16 mouse cellular contexts compared by ENCODE assay signal in the genomic region with DNA sequence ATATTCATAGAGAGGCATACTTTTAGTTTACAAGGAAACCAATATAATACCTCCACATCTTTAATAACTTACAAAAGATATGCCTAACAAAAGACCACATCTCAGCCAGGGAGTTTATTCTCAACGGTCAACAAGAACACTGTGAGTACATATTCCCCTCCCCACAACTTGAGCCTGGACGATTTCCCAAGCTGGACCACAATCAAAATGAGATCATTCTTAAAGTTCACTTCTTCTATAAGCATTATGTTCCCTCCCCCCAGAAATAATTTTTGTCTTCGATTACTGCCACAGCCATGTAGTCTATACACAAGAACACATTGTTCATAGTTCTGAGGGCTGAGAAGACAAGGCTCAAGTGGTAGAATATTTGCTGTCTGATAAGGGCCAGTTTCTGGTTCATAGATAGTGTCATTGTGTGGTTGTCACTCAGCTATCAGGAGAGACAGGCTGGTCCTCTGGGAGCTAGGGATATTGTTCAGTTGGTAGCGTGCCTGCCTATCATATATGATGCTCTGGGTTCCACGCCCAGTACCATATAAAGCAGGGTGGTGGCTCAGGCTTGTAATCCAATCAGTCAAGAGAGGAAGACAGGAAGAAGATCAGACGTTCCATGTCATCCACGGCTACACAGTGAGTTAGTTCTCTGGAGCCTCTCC.
A peak's percentile ranks its signal among the peaks of the same experiment; 100 is the strongest.
DNase-seq lines count a peak whose midpoint lies in the region; ATAC-seq and TF ChIP-seq lines count a peak whose summit lies in the region.
"Had no signal": no experiment of that assay in that cellular context is flagged by ENCODE, and none has a peak within 500 bp of the region (broad histone marks: within the 10 kb centered on the region; RNA-seq: fewer than 3 reads in every experiment).

No protein-coding gene starts in this region.

- no peaks in the 10 kb centered on the region for H3K9me3 ChIP-seq in heart, embryonic 11.5 days (replicated peaks; ENCODE audit: control insufficient read depth, low read length)
- no peaks in the 10 kb centered on the region for H3K9me3 ChIP-seq in stomach, embryonic 15.5 days
- H3K9me3 ChIP-seq in stomach, postnatal 0 days (ENCODE audit: control insufficient read depth, low read length): no peaks in the 10 kb centered on the region
- no peaks in the 10 kb centered on the region for H3K9me3 ChIP-seq in liver, embryonic 13.5 days (replicated peaks)
- no peaks in the 10 kb centered on the region for H3K9me3 ChIP-seq in kidney, embryonic 14.5 days (ENCODE audit: control insufficient read depth, low read length)
- H3K9me3 ChIP-seq: limb, embryonic 12.5 days had no signal

- peak; percentile 47 to 52 for DNase-seq in heart, postnatal 10 days
- DNase-seq in stomach, postnatal 0 days (ENCODE audit: low spot score): no peak
- peak; percentile 36 for DNase-seq in liver, embryonic 13.5 days
- DNase-seq in embryo, embryonic 9.5 days (ENCODE audit: extremely low spot score): no peak
- DNase-seq: cerebellum, postnatal 25 days; layer of hippocampus, postnatal 36 days; thymus, postnatal 36 days had no signal

- TF ChIP-seq CTCF in stomach, postnatal 0 days (IDR thresholded peaks at IDR 0.05; ENCODE audit: low read depth): no peak

- no peaks in the 10 kb centered on the region for H3K36me3 ChIP-seq in heart, embryonic 11.5 days (ENCODE audit: control insufficient read depth, insufficient read depth, low read length)
- H3K36me3 ChIP-seq in stomach, embryonic 15.5 days: no peaks in the 10 kb centered on the region
- no peaks in the 10 kb centered on the region for H3K36me3 ChIP-seq in stomach, postnatal 0 days (ENCODE audit: control insufficient read depth, insufficient read depth, low read length)
- H3K36me3 ChIP-seq in liver, embryonic 13.5 days: no peaks in the 10 kb centered on the region
- no peaks in the 10 kb centered on the region for H3K36me3 ChIP-seq in kidney, embryonic 14.5 days (ENCODE audit: control insufficient read depth, insufficient read depth, low read length)
- H3K36me3 ChIP-seq: limb, embryonic 12.5 days had no signal

- H3K4me1 ChIP-seq in heart, embryonic 11.5 days (ENCODE audit: control insufficient read depth, insufficient read depth, low read length): 0 out of 2 replicates have a peak, but pooled peaks cover 3% of the 10 kb centered on the region
- H3K4me1 ChIP-seq in stomach, embryonic 15.5 days: 0 out of 2 replicates have a peak, but pooled peaks cover 4% of the 10 kb centered on the region
- no peaks in the 10 kb centered on the region for H3K4me1 ChIP-seq in stomach, postnatal 0 days (replicated peaks; ENCODE audit: control insufficient read depth, insufficient read depth)
- peaks cover 14% of the 10 kb centered on the region for H3K4me1 ChIP-seq in liver, embryonic 13.5 days (replicated peaks)
- no peaks in the 10 kb centered on the region for H3K4me1 ChIP-seq in kidney, embryonic 14.5 days (ENCODE audit: control insufficient read depth, insufficient read depth, low read length)

- intact Hi-C loops in heart, postnatal 10 days (cut with DNase I): no loop called here

- H3K27ac ChIP-seq in heart, embryonic 11.5 days (ENCODE audit: low read depth, low read length): no peak overlapping the region
- H3K27ac ChIP-seq in stomach, embryonic 15.5 days: no peak overlapping the region
- H3K27ac ChIP-seq in stomach, postnatal 0 days (replicated peaks): no peak overlapping the region
- peak overlapping the region; percentile 29; the same call in 1 of the 2 replicates for H3K27ac ChIP-seq in liver, embryonic 13.5 days
- no peak overlapping the region for H3K27ac ChIP-seq in kidney, embryonic 14.5 days (ENCODE audit: low read depth, low read length)
- H3K27ac ChIP-seq: kidney, postnatal 0 days; limb, embryonic 12.5 days had no signal

- H3K9ac ChIP-seq in heart, embryonic 11.5 days (ENCODE audit: low read depth, low read length): no peak overlapping the region
- H3K9ac ChIP-seq in stomach, embryonic 15.5 days: no peak overlapping the region
- H3K9ac ChIP-seq in stomach, postnatal 0 days (ENCODE audit: low read length): no peak overlapping the region
- H3K9ac ChIP-seq in liver, embryonic 13.5 days: no peak overlapping the region
- H3K9ac ChIP-seq in kidney, embryonic 14.5 days (ENCODE audit: low read depth, low read length): no peak overlapping the region
- H3K9ac ChIP-seq: limb, embryonic 12.5 days had no signal

- H3K4me3 ChIP-seq in heart, embryonic 11.5 days (ENCODE audit: low read depth, low read length): no peak overlapping the region
- H3K4me3 ChIP-seq in stomach, embryonic 15.5 days (replicated peaks): no peak overlapping the region
- H3K4me3 ChIP-seq in stomach, postnatal 0 days (ENCODE audit: low read depth, low read length): no peak overlapping the region
- no peak overlapping the region for H3K4me3 ChIP-seq in liver, embryonic 13.5 days (replicated peaks)
- H3K4me3 ChIP-seq in kidney, embryonic 14.5 days (ENCODE audit: low read length): no peak overlapping the region
- H3K4me3 ChIP-seq: limb, embryonic 12.5 days; myocyte had no signal

- no peaks in the 10 kb centered on the region for H3K27me3 ChIP-seq in heart, embryonic 11.5 days (ENCODE audit: control insufficient read depth, insufficient read depth, low read length)
- H3K27me3 ChIP-seq in stomach, embryonic 15.5 days (replicated peaks): no peaks in the 10 kb centered on the region
- no peaks in the 10 kb centered on the region for H3K27me3 ChIP-seq in stomach, postnatal 0 days (ENCODE audit: control insufficient read depth, insufficient read depth, low read length)
- H3K27me3 ChIP-seq in liver, embryonic 13.5 days: no peaks in the 10 kb centered on the region
- no peaks in the 10 kb centered on the region for H3K27me3 ChIP-seq in kidney, embryonic 14.5 days (ENCODE audit: control insufficient read depth, insufficient read depth, low read length)
- H3K27me3 ChIP-seq: limb, embryonic 12.5 days had no signal

- no peak for ATAC-seq in heart, embryonic 11.5 days (replicated peaks; ENCODE audit: insufficient number of reproducible peaks, low FRiP score, low TSS enrichment)
- peak; percentile 65; the same call in 1 of the 2 replicates for ATAC-seq in stomach, embryonic 15.5 days (ENCODE audit: insufficient read depth, low FRiP score, low read depth)
- no peak for ATAC-seq in stomach, postnatal 0 days (ENCODE audit: low FRiP score, low TSS enrichment)
- ATAC-seq in liver, embryonic 13.5 days (ENCODE audit: low read depth): peak; percentile 99
- ATAC-seq in kidney, embryonic 14.5 days (ENCODE audit: low FRiP score, low TSS enrichment): no peak
- ATAC-seq: forebrain, embryonic 16.5 days; hindbrain, embryonic 16.5 days had no signal

- WGBS in heart, embryonic 11.5 days (ENCODE audit: insufficient replicate concordance): 53% methylated on average over 7 of the region's 7 CpGs
- WGBS in stomach, embryonic 15.5 days: 60% methylated on average over 7 of the region's 7 CpGs
- 50% methylated on average over 7 of the region's 7 CpGs for WGBS in stomach, postnatal 0 days
- WGBS in liver, embryonic 13.5 days (ENCODE audit: insufficient replicate concordance): 32% methylated on average over 7 of the region's 7 CpGs
- WGBS in kidney, embryonic 14.5 days: 74% methylated on average over 7 of the region's 7 CpGs

- TF ChIP-seq EP300 in stomach, postnatal 0 days (optimal IDR thresholded peaks at IDR 0.05): no peak

- no peak overlapping the region for H3K4me2 ChIP-seq in heart, embryonic 11.5 days
- H3K4me2 ChIP-seq in stomach, embryonic 15.5 days: no peak overlapping the region
- H3K4me2 ChIP-seq in stomach, postnatal 0 days (replicated peaks; ENCODE audit: low read depth): no peak overlapping the region
- peak overlapping the region; percentile 34; the same call in 1 of the 2 replicates for H3K4me2 ChIP-seq in liver, embryonic 13.5 days
- H3K4me2 ChIP-seq in kidney, embryonic 14.5 days (replicated peaks; ENCODE audit: low read depth, low read length): no peak overlapping the region
- H3K4me2 ChIP-seq: limb, embryonic 12.5 days; midbrain, embryonic 11.5 days had no signal

Comparison
In these comparisons a context has a peak if more than half of its experiments do, and no peak if none do; other contexts are left out.
1. ATAC-seq: peak in stomach, embryonic 15.5 days (single experiment) and liver, embryonic 13.5 days (single experiment); none in heart, embryonic 11.5 days (single experiment), stomach, postnatal 0 days (single experiment) and kidney, embryonic 14.5 days (single experiment).
2. DNase-seq: peak in heart, postnatal 10 days (2 of 2) and liver, embryonic 13.5 days (single experiment); none in stomach, postnatal 0 days (single experiment) and embryo, embryonic 9.5 days (single experiment).